Mouse (Mus musculus) activated CD4-positive, CD25-positive, alpha-beta regulatory T cell (primary cell): Measurements from ENCODE around the gene Cdca8. TPM values are rescaled to one million over a fixed set of nuclear protein-coding genes. Genes with fewer than 3 reads are reported as not detected.

Source experiments
- polyA plus RNA-seq, 2 experiments: library from polyadenylated mRNA; unstranded; fragments of 100-300 nt; shearing (Covaris generic); gene quantifications; one replicate each; pipeline ENCODE4 v1.2.1; 2017

Gene Cdca8
- 10 to 100 TPM; 25.4 to 26.0 TPM for polyA plus RNA-seq

GRCm38 (mm10) chr4:124939211-124939610, at the start of gene Cdca8:
Gene Cdca8 (minus strand): TSS chr4:124939311.

GRCm38 (mm10) chr4:124985671-124986602, 46.8 kb upstream of the Cdca8 start, which contains the start of gene Rspo1:
Gene Rspo1 (plus strand): TSS chr4:124986430.

DNA sequence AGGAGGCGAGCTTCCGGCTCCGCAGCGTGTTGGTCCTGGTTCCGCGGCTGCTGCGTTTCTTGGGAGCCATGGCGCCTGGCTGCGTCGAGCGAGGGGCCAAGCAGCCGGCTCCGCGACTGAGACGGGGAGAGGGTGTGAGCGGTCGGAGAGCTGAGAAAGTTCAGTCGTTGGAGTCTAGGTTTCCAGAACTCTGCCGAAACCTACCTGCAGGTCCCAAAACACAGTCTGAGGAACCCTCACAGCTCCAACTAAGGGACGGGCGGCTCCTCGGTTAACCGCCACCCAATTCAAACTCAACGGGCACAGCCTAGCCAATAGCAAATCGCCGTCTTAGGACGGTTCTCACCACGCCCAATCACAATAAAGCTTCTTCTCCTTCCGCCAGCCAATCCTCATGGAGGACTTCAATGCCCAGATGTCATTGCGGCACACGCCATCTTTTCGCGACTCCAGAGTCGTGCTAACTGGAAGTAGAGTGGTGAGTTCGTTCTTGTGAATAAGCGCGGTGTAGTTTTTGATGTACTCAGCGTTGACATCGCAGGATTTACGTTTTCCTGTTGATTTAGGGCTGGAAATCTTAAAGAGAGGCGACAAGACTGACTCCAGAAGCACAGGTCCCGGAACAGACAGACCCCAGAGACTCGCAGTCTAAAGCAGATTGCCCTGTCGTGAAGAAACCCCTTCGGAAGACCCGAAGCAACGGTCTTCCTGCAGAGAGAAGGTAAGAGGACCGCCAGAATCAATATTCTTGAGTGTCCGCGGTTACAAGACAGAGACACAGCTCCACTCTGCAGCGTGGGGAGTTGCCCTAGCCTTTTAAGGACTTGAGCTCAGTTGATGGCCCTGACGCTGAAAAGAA, 2.3 kb downstream of the Cdca8 start, which contains the start of gene 9930104L06Rik:
9930104L06Rik (plus strand) TSS at position 436 of the 859 bp plus-strand sequence.

GRCm38 (mm10) chr4:124880599-124880998, 58.5 kb downstream of the Cdca8 start, which contains the start of gene Epha10:
Gene Epha10 (plus strand): TSS chr4:124880899.

Other genes starting within 250 kb of the Cdca8 start
- 10 to 100 TPM; 63.2 to 64.8 TPM for gene Utp11, start 245.7 kb downstream of the Cdca8 start, polyA plus RNA-seq
- gene Fhl3, start 238.6 kb downstream of the Cdca8 start, polyA plus RNA-seq: under 1 TPM; 0.69 to 0.98 TPM
- gene Sf3a3, start 224.5 kb downstream of the Cdca8 start, polyA plus RNA-seq: 100 to 1,000 TPM; 110 to 142 TPM
- 100 to 1,000 TPM; 102 to 110 TPM for gene Inpp5b, start 197.5 kb downstream of the Cdca8 start, polyA plus RNA-seq
- 10 to 100 TPM; 20.1 to 23.4 TPM for gene Mtf1, start 137.2 kb downstream of the Cdca8 start, polyA plus RNA-seq
- 10 to 100 TPM; 66.2 to 98.8 TPM for gene Yrdc, start 88.6 kb downstream of the Cdca8 start, polyA plus RNA-seq
- gene 1110065P20Rik, start 88.1 kb downstream of the Cdca8 start, polyA plus RNA-seq: 10 to 100 TPM; 24.1 to 36.1 TPM
- gene Maneal, start 77.1 kb downstream of the Cdca8 start, polyA plus RNA-seq: 1 to 10 TPM; 1.8 to 2.5 TPM
- gene Epha10, start 58.4 kb downstream of the Cdca8 start, polyA plus RNA-seq: under 1 TPM in 1 of 2 experiments, not detected in 1; 0.12 TPM
- 1 to 10 TPM; 6.3 to 9.8 TPM for gene 9930104L06Rik, start 2.3 kb downstream of the Cdca8 start, polyA plus RNA-seq
- not detected for gene Rspo1, start 47.1 kb upstream of the Cdca8 start, polyA plus RNA-seq
- 10 to 100 TPM; 71.1 to 88.8 TPM for gene Gnl2, start 77.3 kb upstream of the Cdca8 start, polyA plus RNA-seq
- gene Dnali1, start 126.4 kb upstream of the Cdca8 start, polyA plus RNA-seq: not detected
- gene Snip1, start 127.4 kb upstream of the Cdca8 start, polyA plus RNA-seq: 10 to 100 TPM; 32.9 to 48.8 TPM
- 10 to 100 TPM; 47.4 to 53.2 TPM for gene Meaf6, start 145.8 kb upstream of the Cdca8 start, polyA plus RNA-seq
- 10 to 100 TPM; 22.7 to 26.8 TPM for gene Zc3h12a, start 188.5 kb upstream of the Cdca8 start, polyA plus RNA-seq